Mouse (Mus musculus) liver, postnatal 0 days (tissue): Measurements from ENCODE around the gene Begain.

Experiments used
- CTCF ChIP-seq: sonication (generic); IDR thresholded peaks from 2 replicates; pipeline ENCODE4 v1.5.1; 2016; ENCODE audit warnings: antibody characterized with exemption, low read depth
- EP300 ChIP-seq: IDR thresholded peaks from 2 replicates; pipeline ENCODE4 v1.6.1; 2016; ENCODE audit warnings: antibody characterized with exemption, low read depth, mild to moderate bottlenecking

DNA sequence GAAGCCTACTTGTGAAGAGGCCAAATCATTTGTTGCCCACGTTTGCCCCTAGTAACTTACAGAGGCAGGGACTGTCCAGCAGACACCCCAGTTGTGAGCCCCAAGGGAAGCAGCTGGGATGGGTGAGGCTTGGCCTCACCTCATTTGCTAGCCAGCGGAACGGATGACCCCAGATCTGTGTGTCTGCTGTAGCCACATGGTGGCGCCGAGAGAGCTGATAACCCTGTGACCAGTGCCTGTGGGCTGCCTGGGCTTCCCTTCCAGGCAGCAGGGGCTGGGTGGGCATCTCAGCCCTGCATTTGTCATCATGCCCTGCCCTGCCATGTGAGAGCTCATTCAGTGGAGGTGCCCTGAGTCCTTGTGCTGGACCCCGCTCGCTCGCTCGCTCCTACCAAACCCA is 44.2 kb downstream of the Begain start:
- TF ChIP-seq EP300 (no peak), CTCF (peak; percentile 32; the same call in 1 of the 2 replicates)
